Mouse (Mus musculus) myocyte (in vitro differentiated cells): Measurements from ENCODE around the gene Ctsh. TPM values are rescaled to one million over a fixed set of nuclear protein-coding genes. Genes with fewer than 3 reads are reported as not detected.

Experiments
- H3K27me3 ChIP-seq: one replicate; pipeline ENCODE4 v1.6.1; 2011; ENCODE audit not compliant: control insufficient read depth, insufficient read depth, insufficient read length
- H3K36me3 ChIP-seq: one replicate; pipeline ENCODE4 v1.6.1; 2011; ENCODE audit not compliant: control insufficient read depth, insufficient read depth
- H3K4me2 ChIP-seq: one replicate; pipeline ENCODE4 v1.6.1; 2011; ENCODE audit warnings: low read depth, control low read depth
- H3K4me3 ChIP-seq: one replicate; pipeline ENCODE4 v1.5.1; 2011; ENCODE audit warnings: mild to moderate bottlenecking, control low read depth, moderate library complexity
- H3K79me2 ChIP-seq: one replicate; pipeline ENCODE4 v1.6.1; 2011; ENCODE audit not compliant: control insufficient read depth, insufficient read depth
- H3ac ChIP-seq: one replicate; pipeline ENCODE4 v1.6.1; 2011; ENCODE audit not compliant: control insufficient read depth, insufficient read length
- CEBPB ChIP-seq: IDR thresholded peaks from 2 replicates; pipeline ENCODE4 v1.6.1; 2011; ENCODE audit warnings: mild to moderate bottlenecking, moderate library complexity; ENCODE audit not compliant: poor library complexity, insufficient read depth, severe bottlenecking
- E2F4 ChIP-seq: IDR thresholded peaks from one replicate; pipeline ENCODE4 v1.6.1; 2011; ENCODE audit warnings: mild to moderate bottlenecking, control low read depth, moderate library complexity; ENCODE audit not compliant: insufficient read depth
- MAX ChIP-seq: IDR thresholded peaks from one replicate; pipeline ENCODE4 v1.6.1; 2011; ENCODE audit warnings: low read depth, mild to moderate bottlenecking, control low read depth
- MYOD1 ChIP-seq, 3 experiments: IDR thresholded peaks; one replicate each; pipeline ENCODE4 v1.6.1; 2011; ENCODE audit warnings: control low read depth in 2 of 3, low read depth in 2 of 3, mild to moderate bottlenecking in 2 of 3, moderate library complexity in 1 of 3; ENCODE audit not compliant: insufficient read length in 2 of 3, control insufficient read depth in 1 of 3
- MYOG ChIP-seq, 3 experiments: IDR thresholded peaks; one replicate each; pipeline ENCODE4 v1.6.1; 2011; ENCODE audit warnings: control low read depth in 2 of 3, low read depth in 2 of 3, mild to moderate bottlenecking in 2 of 3; ENCODE audit not compliant: insufficient read length in 2 of 3, control insufficient read depth in 1 of 3, insufficient read depth in 1 of 3
- POLR2A ChIP-seq: IDR thresholded peaks from one replicate; pipeline ENCODE4 v1.6.1; 2011; ENCODE audit warnings: low read depth, mild to moderate bottlenecking, control low read depth, moderate library complexity; ENCODE audit not compliant: insufficient read length
- POLR2AphosphoS2 ChIP-seq: IDR thresholded peaks from one replicate; pipeline ENCODE4 v1.6.1; 2011; ENCODE audit warnings: low read depth, control low read depth; ENCODE audit not compliant: insufficient read length
- REST ChIP-seq: IDR thresholded peaks from one replicate; pipeline ENCODE4 v1.6.1; 2011; ENCODE audit warnings: mild to moderate bottlenecking, control low read depth, moderate library complexity; ENCODE audit not compliant: insufficient read depth, insufficient read length
- SRF ChIP-seq: IDR thresholded peaks from one replicate; pipeline ENCODE4 v1.6.1; 2011; ENCODE audit warnings: low read depth; ENCODE audit not compliant: control insufficient read depth, insufficient read length
- TCF12 ChIP-seq: IDR thresholded peaks from one replicate; pipeline ENCODE4 v1.6.1; 2011; ENCODE audit warnings: mild to moderate bottlenecking, control low read depth; ENCODE audit not compliant: poor library complexity, insufficient read depth, severe bottlenecking
- TCF3 ChIP-seq: IDR thresholded peaks from one replicate; pipeline ENCODE4 v1.6.1; 2011; ENCODE audit warnings: low read depth, control low read depth; ENCODE audit not compliant: insufficient read length
- USF1 ChIP-seq: IDR thresholded peaks from one replicate; pipeline ENCODE4 v1.6.1; 2011; ENCODE audit warnings: low read depth, mild to moderate bottlenecking, control low read depth, moderate library complexity
- polyA plus RNA-seq: library from polyadenylated mRNA; unstranded; fragments of >200 nt; fragmentation: generic; extraction: Trizol; gene quantifications from one replicate; pipeline ENCODE4 v1.2.1, GENCODE M21; 2012; ENCODE audit warnings: missing spikeins

The Ctsh gene
- polyA plus RNA-seq, 1 experiment, result 3.5 TPM

DNA sequence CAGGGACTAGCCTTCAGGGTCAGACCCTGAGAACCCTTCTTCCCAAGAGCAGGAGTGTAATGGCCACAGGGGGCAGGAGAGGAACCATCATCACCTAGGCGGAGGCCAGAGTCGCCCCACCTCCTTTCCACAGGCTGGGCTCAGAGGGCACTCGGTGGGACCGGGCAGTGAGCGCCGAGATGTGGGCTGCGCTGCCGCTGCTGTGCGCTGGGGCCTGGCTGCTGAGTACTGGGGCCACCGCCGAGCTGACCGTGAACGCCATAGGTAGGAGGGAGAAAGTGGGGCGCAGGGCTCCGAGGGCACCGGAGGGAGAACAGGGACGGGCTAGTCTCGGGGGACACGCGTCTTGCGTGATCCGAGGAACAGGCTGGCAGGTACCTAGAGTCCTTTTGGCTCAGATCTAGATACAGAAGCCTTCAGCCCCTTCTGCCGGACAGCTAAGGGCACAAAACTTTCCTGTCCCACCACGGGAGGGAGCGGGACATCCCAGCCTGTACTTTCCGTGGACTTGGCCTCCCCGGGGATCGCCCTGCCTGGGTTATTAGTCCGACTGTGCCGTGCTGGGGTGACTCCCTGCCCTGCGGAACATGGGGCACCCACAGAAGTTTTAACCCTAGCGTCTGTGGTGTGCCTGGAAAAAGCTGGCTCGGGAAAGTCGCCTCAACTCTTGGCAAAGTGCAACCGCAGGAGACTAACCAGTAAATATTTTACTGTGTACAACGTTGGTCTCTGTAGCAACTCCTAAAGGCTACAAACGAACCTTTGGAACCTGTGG, 606 bp downstream of the Ctsh start:
- TF ChIP-seq MYOD1 (IDR thresholded peaks at IDR 0.05; ENCODE audit: control insufficient read depth in 1 of 3, insufficient read length in 2 of 3, low read depth in 2 of 3), result no peak
- TF ChIP-seq USF1, result no peak
- TF ChIP-seq MYOG (IDR thresholded peaks at IDR 0.05; ENCODE audit: control insufficient read depth in 1 of 3, insufficient read depth in 1 of 3, insufficient read length in 2 of 3, low read depth in 2 of 3), result no peak
- no peak for TF ChIP-seq CEBPB
- TF ChIP-seq MAX, result no peak
- TF ChIP-seq POLR2AphosphoS2, result no peak
- no peak for TF ChIP-seq TCF3
- TF ChIP-seq REST, result no peak
- TF ChIP-seq TCF12, result no peak
- TF ChIP-seq SRF, result no peak
- TF ChIP-seq E2F4, result no peak
- no peak for TF ChIP-seq POLR2A
- Histone ChIP-seq H3K27me3 (no peaks in the 10 kb centered on the region), H3K79me2 (no peaks in the 10 kb centered on the region), H3ac (no peak overlapping the region), H3K4me2 (peak overlapping the region; percentile 62), H3K36me3 (no peaks in the 10 kb centered on the region), H3K4me3 (no peak overlapping the region)

- Histone ChIP-seq H3K4me3 (no peak overlapping the region), H3K79me2 (no peaks in the 10 kb centered on the region)
Measured at GRCm38 (mm10) chr9:90055409-90055808, 1.5 kb downstream of the Ctsh start.

GRCm38 (mm10) chr9:90055911-90056310, 2.0 kb downstream of the Ctsh start:
- no peak for TF ChIP-seq USF1
- no peak for TF ChIP-seq TCF12
- TF ChIP-seq TCF3, result no peak
- TF ChIP-seq E2F4, result no peak
- TF ChIP-seq POLR2AphosphoS2, result no peak
- no peak for TF ChIP-seq POLR2A
- TF ChIP-seq SRF, result no peak
- TF ChIP-seq MAX, result no peak
- TF ChIP-seq REST, result no peak
- TF ChIP-seq MYOG (IDR thresholded peaks at IDR 0.05; ENCODE audit: control insufficient read depth in 1 of 3, insufficient read depth in 1 of 3, insufficient read length in 2 of 3, low read depth in 2 of 3), result no peak
- no peak for TF ChIP-seq CEBPB
- no peak for TF ChIP-seq MYOD1 (IDR thresholded peaks at IDR 0.05; ENCODE audit: control insufficient read depth in 1 of 3, insufficient read length in 2 of 3, low read depth in 2 of 3)
- H3K36me3 ChIP-seq, result no peaks in the 10 kb centered on the region
- no peak overlapping the region for H3K4me3 ChIP-seq
- H3ac ChIP-seq, result no peak overlapping the region
- no peak overlapping the region for H3K4me2 ChIP-seq
- no peaks in the 10 kb centered on the region for H3K27me3 ChIP-seq
- no peaks in the 10 kb centered on the region for H3K79me2 ChIP-seq

More at GRCm38 (mm10) chr9:90055409-90055808, 1.5 kb downstream of the Ctsh start:
- Histone ChIP-seq H3K4me2 (no peak overlapping the region), H3K27me3 (no peaks in the 10 kb centered on the region), H3K36me3 (no peaks in the 10 kb centered on the region), H3ac (no peak overlapping the region)
- TF ChIP-seq POLR2AphosphoS2 (no peak), REST (no peak), TCF3 (no peak), USF1 (no peak), SRF (no peak), E2F4 (no peak), MYOD1 (IDR thresholded peaks at IDR 0.05; ENCODE audit: control insufficient read depth in 1 of 3, insufficient read length in 2 of 3, low read depth in 2 of 3) (no peak), CEBPB (no peak), MYOG (IDR thresholded peaks at IDR 0.05; ENCODE audit: control insufficient read depth in 1 of 3, insufficient read depth in 1 of 3, insufficient read length in 2 of 3, low read depth in 2 of 3) (no peak), POLR2A (no peak), MAX (no peak), TCF12 (no peak)

DNA sequence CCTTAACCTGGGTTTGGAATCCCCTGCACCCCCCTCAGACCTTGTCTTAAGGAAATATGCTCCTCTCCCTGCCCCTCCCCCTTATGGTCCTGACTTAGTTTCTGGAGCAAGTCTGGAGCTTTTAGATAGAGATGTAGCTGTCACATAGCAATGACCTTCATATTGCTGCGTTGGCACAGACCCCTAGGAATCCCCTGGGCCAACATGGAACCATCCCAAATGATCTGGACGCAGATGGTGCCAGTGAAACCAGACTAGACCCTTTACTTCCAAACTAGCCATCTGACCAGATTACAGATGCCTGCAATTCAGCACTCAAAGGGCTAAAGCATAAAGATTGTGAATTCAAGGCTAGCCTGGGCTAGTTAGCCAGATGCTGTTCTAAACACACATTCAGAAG, 2.8 kb downstream of the Ctsh start:
- no peak overlapping the region for H3K4me3 ChIP-seq
- no peak overlapping the region for H3ac ChIP-seq
- TF ChIP-seq TCF3 (no peak), POLR2A (no peak), MYOD1 (IDR thresholded peaks at IDR 0.05; ENCODE audit: control insufficient read depth in 1 of 3, insufficient read length in 2 of 3, low read depth in 2 of 3) (no peak), TCF12 (no peak), CEBPB (no peak), MAX (no peak), SRF (no peak), MYOG (IDR thresholded peaks at IDR 0.05; ENCODE audit: control insufficient read depth in 1 of 3, insufficient read depth in 1 of 3, insufficient read length in 2 of 3, low read depth in 2 of 3) (no peak), POLR2AphosphoS2 (no peak), REST (no peak), E2F4 (no peak), USF1 (no peak)
- no peaks in the 10 kb centered on the region for H3K36me3 ChIP-seq
- no peaks in the 10 kb centered on the region for H3K79me2 ChIP-seq
- H3K27me3 ChIP-seq, result no peaks in the 10 kb centered on the region
- H3K4me2 ChIP-seq, result no peak overlapping the region
